Mouse (Mus musculus): ENCODE results near the gene Disp3. TPM values are rescaled to one million over a fixed set of nuclear protein-coding genes. Genes with fewer than 3 reads are reported as not detected.
A peak's percentile ranks its signal among the peaks of the same experiment; 100 is the strongest.

Disp3 gene
- polyA plus RNA-seq, 1 experiment from 2014 or later = 12.0 TPM

DNA sequence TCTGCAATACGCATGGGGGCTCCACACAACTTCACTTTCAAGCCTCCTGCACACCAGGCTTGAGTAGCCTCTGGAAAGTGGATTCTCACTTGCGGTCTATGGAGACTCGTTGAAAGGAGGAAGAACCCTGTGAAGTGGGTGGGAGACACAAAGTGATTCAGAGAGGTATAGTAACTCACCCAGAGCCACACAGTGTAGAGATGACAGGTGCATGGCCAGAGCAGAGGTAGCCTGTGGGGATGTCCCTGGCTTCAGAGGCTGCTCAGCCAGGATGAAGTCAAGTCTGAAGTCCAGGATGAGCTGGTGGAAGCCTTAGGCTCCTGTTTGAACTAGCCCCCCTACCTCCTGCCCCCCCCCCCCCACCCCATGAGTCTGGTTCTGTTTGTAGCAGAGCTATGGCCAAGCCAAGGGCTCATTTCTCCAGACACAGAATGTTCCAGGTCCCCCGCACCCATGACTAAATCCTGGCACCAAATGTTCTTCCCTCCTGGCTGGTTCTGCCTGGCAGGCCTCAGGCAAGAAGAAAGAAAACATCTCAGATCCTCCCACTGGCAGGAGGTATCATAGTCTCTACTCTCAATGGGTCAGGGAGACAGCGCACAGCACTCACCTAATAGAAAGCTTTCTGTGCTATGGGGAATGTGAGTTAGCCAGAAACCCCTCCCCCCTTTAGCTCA is 73.2 kb downstream of the Disp3 start:
- H3K36me3 ChIP-seq = no peaks in the 10 kb centered on the region
- peak; percentile 20; the same call in 1 of the 2 replicates for ATAC-seq
- H3K4me3 ChIP-seq (replicated peaks) = no peak overlapping the region
- 45% methylated on average over 5 of the region's 5 CpGs for WGBS
- H3K9me3 ChIP-seq = peaks cover 4% of the 10 kb centered on the region; the same call in 1 of the 2 replicates
- H3K4me1 ChIP-seq (replicated peaks) = peaks cover 24% of the 10 kb centered on the region
- H3K27ac ChIP-seq = no peak overlapping the region
- H3K9ac ChIP-seq (replicated peaks) = no peak overlapping the region
- no peak overlapping the region for H3K4me2 ChIP-seq (replicated peaks)
- peaks cover 10% of the 10 kb centered on the region for H3K27me3 ChIP-seq

- H3K36me3 ChIP-seq = no peaks in the 10 kb centered on the region
- H3K9me3 ChIP-seq = no peaks in the 10 kb centered on the region; the same call in 1 of the 2 replicates
- H3K4me2 ChIP-seq (replicated peaks) = no peak overlapping the region
- no peaks in the 10 kb centered on the region for H3K27me3 ChIP-seq
- no peak overlapping the region for H3K4me3 ChIP-seq (replicated peaks)
- peak overlapping the region; percentile 52 for H3K27ac ChIP-seq
- H3K9ac ChIP-seq (replicated peaks) = no peak overlapping the region
- 46% methylated on average over 6 of the region's 6 CpGs for WGBS
- peaks cover 16% of the 10 kb centered on the region for H3K4me1 ChIP-seq (replicated peaks)
- 0 out of 2 replicates have a peak, but pooled peaks have one; percentile 50 for ATAC-seq
These were observed 82.9 kb downstream of the Disp3 start for GRCm38 (mm10) chr4:148204873-148205232.

DNA sequence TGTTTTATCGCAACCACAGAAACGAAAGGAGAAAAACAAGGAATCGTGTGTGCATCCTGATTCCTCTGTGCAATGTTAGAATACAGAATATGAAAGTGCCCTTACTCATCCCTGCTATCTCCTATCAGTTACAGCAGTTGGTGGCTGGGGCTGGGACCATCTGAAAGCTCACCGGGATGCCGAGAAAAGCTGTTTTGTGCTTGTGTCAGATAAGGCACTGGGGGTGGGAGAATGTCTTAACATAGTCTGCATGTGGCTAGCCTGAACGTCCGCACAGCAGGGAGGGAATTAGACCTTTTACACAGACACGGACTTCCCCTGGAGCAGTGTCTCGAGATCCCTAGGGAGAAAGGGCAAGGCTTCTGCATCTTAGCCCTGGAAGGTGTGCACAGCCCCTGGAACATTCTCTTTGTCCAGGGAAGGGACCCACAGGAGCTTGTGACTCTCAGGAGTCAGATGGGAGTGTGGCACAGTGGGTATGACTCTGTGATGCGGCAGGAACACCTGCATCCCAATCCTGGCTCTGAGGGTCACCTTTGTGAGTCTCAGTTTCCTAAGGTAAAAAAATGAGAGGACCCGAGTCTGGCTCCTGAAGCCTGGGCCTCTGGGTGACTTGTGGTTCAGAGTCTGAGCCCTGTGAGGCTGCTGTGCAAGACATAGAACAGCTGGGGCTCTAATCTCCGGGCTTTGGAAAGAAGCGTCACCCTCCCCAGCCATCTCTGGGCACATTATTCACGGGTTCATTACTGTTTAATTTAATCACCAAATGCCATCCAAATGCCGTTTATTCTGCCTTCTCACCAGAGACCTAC is 83.5 kb downstream of the Disp3 start:
- 43% methylated on average over 15 of the region's 15 CpGs for WGBS
- H3K4me2 ChIP-seq (replicated peaks) = no peak overlapping the region
- H3K9me3 ChIP-seq = no peaks in the 10 kb centered on the region; the same call in 1 of the 2 replicates
- ATAC-seq = peak; percentile 55; the same call in 1 of the 2 replicates
- peak overlapping the region; percentile 47 for H3K27ac ChIP-seq
- H3K27me3 ChIP-seq = no peaks in the 10 kb centered on the region
- H3K4me1 ChIP-seq (replicated peaks) = peaks cover 17% of the 10 kb centered on the region
- H3K9ac ChIP-seq (replicated peaks) = no peak overlapping the region
- H3K4me3 ChIP-seq (replicated peaks) = no peak overlapping the region
- H3K36me3 ChIP-seq = no peaks in the 10 kb centered on the region

- no peaks in the 10 kb centered on the region for H3K27me3 ChIP-seq
- H3K9me3 ChIP-seq = no peaks in the 10 kb centered on the region; the same call in 1 of the 2 replicates
- WGBS = 93% methylated on average over 2 of the region's 2 CpGs
- H3K4me1 ChIP-seq (replicated peaks) = peaks cover 25% of the 10 kb centered on the region
- H3K4me3 ChIP-seq (replicated peaks) = no peak overlapping the region
- H3K9ac ChIP-seq (replicated peaks) = no peak overlapping the region
- no peak overlapping the region for H3K4me2 ChIP-seq (replicated peaks)
- ATAC-seq = no peak
- 0 out of 2 replicates have a peak overlapping the region, but pooled peaks have one; percentile 47 for H3K27ac ChIP-seq
- no peaks in the 10 kb centered on the region for H3K36me3 ChIP-seq
These were observed 84.2 kb downstream of the Disp3 start for GRCm38 (mm10) chr4:148203557-148203956.

GRCm38 (mm10) chr4:148198721-148199120 is 89.0 kb downstream of the Disp3 start:
- ATAC-seq = peak; percentile 49; the same call in 1 of the 2 replicates
- Histone ChIP-seq H3K9ac (replicated peaks) (no peak overlapping the region), H3K4me1 (replicated peaks) (peaks cover 30% of the 10 kb centered on the region), H3K4me3 (replicated peaks) (no peak overlapping the region), H3K27ac (0 out of 2 replicates have a peak overlapping the region, but pooled peaks have one; percentile 19), H3K9me3 (no peaks in the 10 kb centered on the region; the same call in 1 of the 2 replicates), H3K27me3 (no peaks in the 10 kb centered on the region), H3K36me3 (no peaks in the 10 kb centered on the region), H3K4me2 (replicated peaks) (no peak overlapping the region)
- 42% methylated on average over 10 of the region's 10 CpGs for WGBS

GRCm38 (mm10) chr4:148194400-148194799 is 93.4 kb downstream of the Disp3 start:
- Histone ChIP-seq H3K36me3 (no peaks in the 10 kb centered on the region), H3K27me3 (no peaks in the 10 kb centered on the region), H3K27ac (no peak overlapping the region), H3K9me3 (no peaks in the 10 kb centered on the region), H3K9ac (replicated peaks) (no peak overlapping the region), H3K4me1 (replicated peaks) (peaks cover 38% of the 10 kb centered on the region), H3K4me3 (replicated peaks) (no peak overlapping the region), H3K4me2 (replicated peaks) (no peak overlapping the region)
- no peak for ATAC-seq

- ATAC-seq = peak; percentile 74
- no peaks in the 10 kb centered on the region for H3K9me3 ChIP-seq
- H3K27me3 ChIP-seq = peaks cover 4% of the 10 kb centered on the region
- H3K4me2 ChIP-seq (replicated peaks) = 0 out of 2 replicates have a peak overlapping the region, but pooled peaks have one; percentile 2
- H3K27ac ChIP-seq = peak overlapping the region; percentile 54; the same call in 1 of the 2 replicates
- WGBS = 36% methylated on average over 11 of the region's 11 CpGs
- H3K9ac ChIP-seq (replicated peaks) = no peak overlapping the region
- no peak overlapping the region for H3K4me3 ChIP-seq (replicated peaks)
- no peaks in the 10 kb centered on the region for H3K36me3 ChIP-seq
- peaks cover 24% of the 10 kb centered on the region for H3K4me1 ChIP-seq (replicated peaks)
These were observed 95.0 kb downstream of the Disp3 start for GRCm38 (mm10) chr4:148192707-148193245.

Other genes with a start within 250 kb of the Disp3 start
- gene Clcn6, start 249.1 kb downstream of the Disp3 start, polyA plus RNA-seq (2015; fragmentation: Nextera tagmentation; extraction: Ambion mirVana) = 33.9 and 35.3 TPM in 2 replicates
- gene Mthfr, start 248.9 kb downstream of the Disp3 start, polyA plus RNA-seq (2015; fragmentation: Nextera tagmentation; extraction: Ambion mirVana) = 26.6 and 28.4 TPM in 2 replicates
- gene Agtrap, start 199.9 kb downstream of the Disp3 start, polyA plus RNA-seq (2015; fragmentation: Nextera tagmentation; extraction: Ambion mirVana) = 5.4 and 7.9 TPM in 2 replicates
- gene Mad2l2, start 157.6 kb downstream of the Disp3 start, polyA plus RNA-seq (2015; fragmentation: Nextera tagmentation; extraction: Ambion mirVana) = 105 and 106 TPM in 2 replicates
- gene Draxin, start 157.3 kb downstream of the Disp3 start, polyA plus RNA-seq (2015; fragmentation: Nextera tagmentation; extraction: Ambion mirVana) = 14.6 and 20.4 TPM in 2 replicates
- gene Fbxo6, start 135.8 kb downstream of the Disp3 start, polyA plus RNA-seq (2015; fragmentation: Nextera tagmentation; extraction: Ambion mirVana) = 15.9 and 19.6 TPM in 2 replicates
- gene Fbxo44, start 127.5 kb downstream of the Disp3 start, polyA plus RNA-seq (2015; fragmentation: Nextera tagmentation; extraction: Ambion mirVana) = 97.8 and 103 TPM in 2 replicates
- gene Fbxo2, start 127.3 kb downstream of the Disp3 start, polyA plus RNA-seq (2015; fragmentation: Nextera tagmentation; extraction: Ambion mirVana) = 2.3 and 2.4 TPM in 2 replicates
- 20.5 and 22.2 TPM in 2 replicates for gene Ubiad1, start 156.8 kb upstream of the Disp3 start, polyA plus RNA-seq (2015; fragmentation: Nextera tagmentation; extraction: Ambion mirVana)
- gene Mtor, start 160.6 kb upstream of the Disp3 start, polyA plus RNA-seq (2015; fragmentation: Nextera tagmentation; extraction: Ambion mirVana) = 25.9 and 27.3 TPM in 2 replicates
- 0.23 and 0.32 TPM in 2 replicates for gene Angptl7, start 212.5 kb upstream of the Disp3 start, polyA plus RNA-seq (2015; fragmentation: Nextera tagmentation; extraction: Ambion mirVana)

Data from midbrain, embryonic 13.5 days (tissue).